Mouse (Mus musculus): ENCODE results near the gene Abl2. TPM values are rescaled to one million over a fixed set of nuclear protein-coding genes. Genes with fewer than 3 reads are reported as not detected.
A peak's percentile ranks its signal among the peaks of the same experiment; 100 is the strongest.
"Not testable (repeated sequence)": the region's sequence is repeated elsewhere in the genome, so short reads cannot be mapped to it uniquely, and the experiment has no call there.

Gene Abl2
- total and polyA plus RNA-seq, 3 experiments, result 10.0 to 19.8 (median 15.5) TPM

- no peak; the same call in 1 of the 2 replicates for TF ChIP-seq SIN3A (IDR thresholded peaks at IDR 0.05; ENCODE audit: low read length)
Measured at GRCm38 (mm10) chr1:156558024-156558930, at the start of gene Abl2 (continued).

GRCm38 (mm10) chr1:156520136-156520780, 38.3 kb upstream of the Abl2 start:
- dilution Hi-C loops (cut with MboI; ENCODE audit: extremely low pct_ligation_motif_present, extremely low pct_unique_long_range_greater_than_20kb, low sequenced_read_pairs), result no loop called here
- TF ChIP-seq SIN3A (IDR thresholded peaks at IDR 0.05; ENCODE audit: low read length) (no peak), KAT2A (IDR thresholded peaks at IDR 0.05; ENCODE audit: insufficient replicate concordance, low read length) (no peak)

DNA sequence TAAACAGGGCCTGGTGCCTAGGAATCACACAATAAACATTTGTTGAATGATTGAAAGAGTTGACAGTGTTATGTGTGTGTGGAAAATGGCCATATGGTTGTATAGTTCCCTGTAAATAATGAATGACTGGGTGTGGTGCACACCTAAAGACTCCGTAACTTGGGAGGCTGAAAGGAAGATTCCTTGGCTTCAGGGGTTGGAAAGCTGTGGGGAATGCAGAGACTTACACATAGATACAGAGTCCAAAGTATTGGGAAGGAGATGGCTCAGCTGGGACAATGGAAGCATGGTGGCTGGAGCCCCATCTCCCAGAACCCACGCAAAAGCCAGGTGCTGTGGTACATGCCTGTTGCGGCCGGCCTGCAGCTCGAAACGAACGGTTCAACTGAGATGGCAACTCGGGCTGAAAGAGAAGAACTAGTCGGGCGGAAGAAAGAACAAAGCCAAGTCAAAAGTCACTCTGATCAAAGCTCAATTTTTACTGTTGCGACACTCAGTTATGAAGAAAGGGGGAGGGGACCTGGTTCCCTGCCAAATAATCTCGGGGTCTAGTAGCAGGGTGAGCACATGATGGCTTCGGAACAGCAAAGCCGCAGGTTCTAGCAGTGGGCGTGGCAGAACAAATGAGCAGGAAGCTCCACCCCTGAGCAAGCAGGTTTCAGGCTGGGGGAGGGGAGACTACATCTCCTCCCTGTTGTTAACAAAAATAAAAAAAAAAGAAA, 36.6 kb upstream of the Abl2 start:
- in situ Hi-C loops (cut with MboI; ENCODE audit: low pct_ligation_motif_present, low pct_unique_long_range_greater_than_20kb, low sequenced_read_pairs) (no loop called here), dilution Hi-C loops (cut with MboI; ENCODE audit: extremely low pct_ligation_motif_present, extremely low pct_unique_long_range_greater_than_20kb, low sequenced_read_pairs) (no loop called here)
- H3K79me2 ChIP-seq (replicated peaks; ENCODE audit: control insufficient read depth, extremely low read depth, insufficient read depth, poor library complexity, severe bottlenecking), result no peaks in the 10 kb centered on the region
- no peaks in the 10 kb centered on the region for H3K27me3 ChIP-seq (replicated peaks)
- peak; percentile 13 for DNase-seq (ENCODE audit: extremely low read depth)
- H3K4me2 ChIP-seq (ENCODE audit: insufficient read depth, low read depth, poor library complexity, severe bottlenecking), result no peak overlapping the region
- no peak overlapping the region for H3K4me3 ChIP-seq (replicated peaks in 1 of 3; ENCODE audit: low read depth in 2 of 3, low read length in 2 of 3, poor library complexity in 1 of 3)
- H3K36me3 ChIP-seq (replicated peaks in 1 of 2; ENCODE audit: control insufficient read depth in 1 of 2, insufficient read depth in 1 of 2, low read length in 1 of 2), result no peaks in the 10 kb centered on the region
- no peak overlapping the region for H3K27ac ChIP-seq (ENCODE audit: insufficient read depth, low read depth)
- H3K9ac ChIP-seq (ENCODE audit: insufficient read depth, low read depth), result no peak overlapping the region
- no peaks in the 10 kb centered on the region for H3K9me3 ChIP-seq (replicated peaks; ENCODE audit: low read length)
- H3K4me1 ChIP-seq (ENCODE audit: control insufficient read depth in 1 of 2, insufficient read depth in 2 of 2), result peaks cover 0 to 7% of the 10 kb centered on the region in 2 experiments; a peak in 2 of 4 replicates
- no peak for TF ChIP-seq POLR2AphosphoS2 (IDR thresholded peaks at IDR 0.05; ENCODE audit: low read depth, low read length)
- TF ChIP-seq MYC (IDR thresholded peaks at IDR 0.05; ENCODE audit: low read depth, low read length), result no peak
- no peak for TF ChIP-seq ELF1 (IDR thresholded peaks at IDR 0.05; ENCODE audit: low read depth, low read length)
- TF ChIP-seq IRF4 (IDR thresholded peaks at IDR 0.05; ENCODE audit: low read depth, low read length), result no peak
- TF ChIP-seq ZNF384 (IDR thresholded peaks at IDR 0.05; ENCODE audit: low read depth, low read length), result no peak
- TF ChIP-seq MEF2A (IDR thresholded peaks at IDR 0.05; ENCODE audit: borderline replicate concordance, low read depth, low read length), result no peak
- TF ChIP-seq UBTF (IDR thresholded peaks at IDR 0.05; ENCODE audit: low read depth, low read length), result no peak
- TF ChIP-seq HCFC1 (IDR thresholded peaks at IDR 0.05; ENCODE audit: low read depth, low read length), result no peak
- no peak for TF ChIP-seq ZKSCAN1 (IDR thresholded peaks at IDR 0.05; ENCODE audit: borderline replicate concordance, low read depth, low read length)
- TF ChIP-seq JUN (IDR thresholded peaks at IDR 0.05; ENCODE audit: insufficient read depth, low read depth, low read length), result no peak
- TF ChIP-seq E2F4 (IDR thresholded peaks at IDR 0.05; ENCODE audit: insufficient replicate concordance, low read depth, low read length), result no peak
- no peak for TF ChIP-seq KAT2A (IDR thresholded peaks at IDR 0.05; ENCODE audit: insufficient replicate concordance, low read length)
- no peak for TF ChIP-seq MAFK (IDR thresholded peaks at IDR 0.05; ENCODE audit: insufficient replicate concordance, low read length)
- no peak for TF ChIP-seq USF2 (conservative IDR thresholded peaks at IDR 0.05; ENCODE audit: low read depth, low read length)

More at GRCm38 (mm10) chr1:156520136-156520780, 38.3 kb upstream of the Abl2 start:
- Histone ChIP-seq H3K9me3 (replicated peaks; ENCODE audit: low read length) (no peaks in the 10 kb centered on the region), H3K27me3 (replicated peaks) (no peaks in the 10 kb centered on the region), H3K36me3 (replicated peaks in 1 of 2; ENCODE audit: control insufficient read depth in 1 of 2, insufficient read depth in 1 of 2, low read length in 1 of 2) (no peaks in the 10 kb centered on the region), H3K9ac (ENCODE audit: insufficient read depth, low read depth) (no peak overlapping the region), H3K27ac (ENCODE audit: insufficient read depth, low read depth) (no peak overlapping the region), H3K79me2 (replicated peaks; ENCODE audit: control insufficient read depth, extremely low read depth, insufficient read depth, poor library complexity, severe bottlenecking) (no peaks in the 10 kb centered on the region), H3K4me3 (replicated peaks in 1 of 3; ENCODE audit: low read depth in 2 of 3, low read length in 2 of 3, poor library complexity in 1 of 3) (no peak overlapping the region), H3K4me1 (ENCODE audit: control insufficient read depth in 1 of 2, insufficient read depth in 2 of 2) (peaks cover 0 to 7% of the 10 kb centered on the region in 2 experiments; a peak in 2 of 4 replicates), H3K4me2 (ENCODE audit: insufficient read depth, low read depth, poor library complexity, severe bottlenecking) (no peak overlapping the region)
- in situ Hi-C loops (cut with MboI; ENCODE audit: low pct_ligation_motif_present, low pct_unique_long_range_greater_than_20kb, low sequenced_read_pairs), result no loop called here
- DNase-seq (ENCODE audit: extremely low read depth), result no peak

DNA sequence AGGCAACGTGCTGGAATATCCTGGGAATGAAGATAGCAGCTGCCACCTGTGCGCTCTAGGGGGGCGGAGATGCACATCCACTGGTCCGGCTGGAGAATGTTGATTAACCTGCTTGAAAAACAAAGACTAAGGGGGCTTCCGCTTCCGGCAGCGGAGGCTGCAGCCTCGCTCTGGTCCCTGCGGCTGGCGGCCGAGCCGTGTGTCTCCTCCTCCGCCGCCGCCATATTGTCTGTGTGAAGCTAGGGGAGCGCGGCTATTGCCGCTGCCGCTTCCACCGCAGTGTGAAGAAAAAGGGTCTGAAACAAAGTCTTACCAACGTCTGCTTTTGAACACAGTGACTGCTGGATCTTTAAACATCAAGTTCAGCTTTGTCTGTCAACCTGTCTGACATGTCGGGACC, 34.7 kb upstream of the Abl2 start, which contains the start of gene Gm10031:
Gene Gm10031 (plus strand): TSS at position 171 of the 400 bp plus-strand sequence.
- H3K27ac ChIP-seq (ENCODE audit: insufficient read depth, low read depth); DNase-seq (ENCODE audit: extremely low read depth); H3K4me1 ChIP-seq (ENCODE audit: control insufficient read depth in 1 of 2, insufficient read depth in 2 of 2); H3K79me2 ChIP-seq (replicated peaks; ENCODE audit: control insufficient read depth, extremely low read depth, insufficient read depth, poor library complexity, severe bottlenecking); in situ Hi-C loops (cut with MboI; ENCODE audit: low pct_ligation_motif_present, low pct_unique_long_range_greater_than_20kb, low sequenced_read_pairs); H3K36me3 ChIP-seq (replicated peaks in 1 of 2; ENCODE audit: control insufficient read depth in 1 of 2, insufficient read depth in 1 of 2, low read length in 1 of 2); H3K4me3 ChIP-seq (replicated peaks in 1 of 3; ENCODE audit: low read depth in 2 of 3, low read length in 2 of 3, poor library complexity in 1 of 3); H3K9ac ChIP-seq (ENCODE audit: insufficient read depth, low read depth); H3K9me3 ChIP-seq (replicated peaks; ENCODE audit: low read length); H3K4me2 ChIP-seq (ENCODE audit: insufficient read depth, low read depth, poor library complexity, severe bottlenecking); H3K27me3 ChIP-seq (replicated peaks); dilution Hi-C loops (cut with MboI; ENCODE audit: extremely low pct_ligation_motif_present, extremely low pct_unique_long_range_greater_than_20kb, low sequenced_read_pairs): not testable (repeated sequence)
